9 mouse cellular contexts compared by ENCODE assay signal in genomic region chr5:115441205-115441849, GRCm38 (mm10). TPM values are rescaled to one million over a fixed set of nuclear protein-coding genes. Genes with fewer than 3 reads are reported as not detected.
DNase-seq lines count a peak whose midpoint lies in the region; ATAC-seq and TF ChIP-seq lines count a peak whose summit lies in the region.
"Had no signal": no experiment of that assay in that cellular context is flagged by ENCODE, and none has a peak within 500 bp of the region (broad histone marks: within the 10 kb centered on the region; RNA-seq: fewer than 3 reads in every experiment).

No protein-coding gene starts in this region.

- H3K4me2 ChIP-seq in embryonic facial prominence, embryonic 14.5 days (ENCODE audit: low read depth, low read length): no peak overlapping the region
- no peak overlapping the region for H3K4me2 ChIP-seq in lung, embryonic 14.5 days

- WGBS in embryonic facial prominence, embryonic 14.5 days: 33% methylated on average over 14 of the region's 14 CpGs
- 46% methylated on average over 14 of the region's 14 CpGs for WGBS in heart, embryonic 10.5 days
- WGBS in large intestine, adult 2 months: 44% methylated on average over 14 of the region's 14 CpGs
- whole genome bisulfite sequencing in lung, embryonic 14.5 days: 43% methylated on average over 14 of the region's 14 CpGs

- no peak overlapping the region for H3K4me3 ChIP-seq in embryonic facial prominence, embryonic 14.5 days (ENCODE audit: low read depth, low read length)
- H3K4me3 ChIP-seq in heart, embryonic 10.5 days: no peak overlapping the region
- no peak overlapping the region for H3K4me3 ChIP-seq in lung, embryonic 14.5 days (ENCODE audit: low read depth, low read length)
- H3K4me3 ChIP-seq: erythroblast, embryonic 14.5 days had no signal

- peak; percentile 22; the same call in 1 of the 2 replicates for ATAC-seq in embryonic facial prominence, embryonic 14.5 days (ENCODE audit: low read depth)
- ATAC-seq in lung, embryonic 14.5 days (ENCODE audit: insufficient read depth): peak; percentile 33; the same call in 1 of the 2 replicates

- H3K27me3 ChIP-seq in embryonic facial prominence, embryonic 14.5 days (replicated peaks; ENCODE audit: control insufficient read depth, insufficient read depth, low read length): no peaks in the 10 kb centered on the region
- no peaks in the 10 kb centered on the region for H3K27me3 ChIP-seq in heart, embryonic 10.5 days (ENCODE audit: insufficient read depth, poor library complexity, severe bottlenecking)
- H3K27me3 ChIP-seq in lung, embryonic 14.5 days (ENCODE audit: insufficient read depth, low read length): no peaks in the 10 kb centered on the region

- H3K36me3 ChIP-seq in embryonic facial prominence, embryonic 14.5 days (ENCODE audit: control insufficient read depth, insufficient read depth, low read length): peaks cover 74% of the 10 kb centered on the region
- H3K36me3 ChIP-seq in heart, embryonic 10.5 days: peaks cover 60% of the 10 kb centered on the region
- H3K36me3 ChIP-seq in lung, embryonic 14.5 days (ENCODE audit: insufficient read depth): peaks cover 68% of the 10 kb centered on the region

- DNase-seq in CD4-positive helper T cell, adult 2 months (ENCODE audit: low read depth, low spot score): peak; percentile 69
- peak; percentile 86 for DNase-seq in adrenal gland, postnatal 10 days
- DNase-seq in embryonic facial prominence, embryonic 14.5 days (ENCODE audit: low spot score): peak; percentile 90
- DNase-seq in heart, embryonic 10.5 days (ENCODE audit: low spot score): peak; percentile 89
- peak; percentile 21 for DNase-seq in large intestine, adult 2 months (ENCODE audit: low read depth, low spot score)
- peak; percentile 94 for DNase-seq in lung, embryonic 14.5 days
- DNase-seq in ovary, postnatal 14 days (ENCODE audit: low spot score): peak; percentile 80
- peak; percentile 66 for DNase-seq in thymus, postnatal 14 days

- H3K9me3 ChIP-seq in embryonic facial prominence, embryonic 14.5 days (ENCODE audit: control insufficient read depth, low read length): no peaks in the 10 kb centered on the region
- H3K9me3 ChIP-seq in heart, embryonic 10.5 days: no peaks in the 10 kb centered on the region
- H3K9me3 ChIP-seq in lung, embryonic 14.5 days (ENCODE audit: low read depth, low read length): no peaks in the 10 kb centered on the region

- no peak overlapping the region for H3K27ac ChIP-seq in embryonic facial prominence, embryonic 14.5 days (replicated peaks; ENCODE audit: low read depth, low read length)
- 0 out of 2 replicates have a peak overlapping the region, but pooled peaks have one; percentile 10 for H3K27ac ChIP-seq in heart, embryonic 10.5 days
- H3K27ac ChIP-seq in lung, embryonic 14.5 days (ENCODE audit: low read depth): no peak overlapping the region

- H3K9ac ChIP-seq in embryonic facial prominence, embryonic 14.5 days (ENCODE audit: low read depth, low read length): no peak overlapping the region
- H3K9ac ChIP-seq in lung, embryonic 14.5 days: no peak overlapping the region

- H3K4me1 ChIP-seq in embryonic facial prominence, embryonic 14.5 days (ENCODE audit: control insufficient read depth, insufficient read depth, low read length): peaks cover 15% of the 10 kb centered on the region
- peaks cover 31% of the 10 kb centered on the region for H3K4me1 ChIP-seq in heart, embryonic 10.5 days
- 0 out of 2 replicates have a peak, but pooled peaks cover 3% of the 10 kb centered on the region for H3K4me1 ChIP-seq in lung, embryonic 14.5 days (ENCODE audit: insufficient read depth)

- peak; percentile 94 for TF ChIP-seq CTCF in lung, embryonic 14.5 days (IDR thresholded peaks at IDR 0.05; ENCODE audit: low read depth)

RNA-seq across cellular contexts. Expression of gene Msi1, which starts 11.9 kb away (rescaled TPM):
- 10 to 100 TPM; 15.9 to 16.2 TPM for total RNA-seq in adrenal gland, postnatal 10 days (2021)
- polyA plus RNA-seq in embryonic facial prominence, embryonic 14.5 days (2014; fragmentation: Nextera tagmentation; extraction: Ambion mirVana): 16.0 and 16.2 TPM in 2 replicates
- polyA plus RNA-seq in heart, embryonic 10.5 days (2016; fragmentation: Nextera tagmentation; extraction: Ambion mirVana): 9.6 and 17.1 TPM in 2 replicates
- polyA plus RNA-seq in large intestine, adult 2 months (2012; rRNA removed): 8.7 and 9.9 TPM in 2 replicates
- 17.1 and 21.2 TPM in 2 replicates for polyA plus RNA-seq in lung, embryonic 14.5 days (2014; fragmentation: Nextera tagmentation; extraction: Ambion mirVana)

RNA-seq across cellular contexts. Expression of gene Pla2g1b, which starts 24.7 kb away (rescaled TPM):
- total RNA-seq in adrenal gland, postnatal 10 days (2021): not detected
- polyA plus RNA-seq in embryonic facial prominence, embryonic 14.5 days (2014; fragmentation: Nextera tagmentation; extraction: Ambion mirVana): not detected in 2 replicates
- 0.48 and 1.4 TPM in 2 replicates for polyA plus RNA-seq in heart, embryonic 10.5 days (2016; fragmentation: Nextera tagmentation; extraction: Ambion mirVana)
- polyA plus RNA-seq in large intestine, adult 2 months (2012; rRNA removed): 1.2 and 7.7 TPM in 2 replicates
- 4.5 and 5.6 TPM in 2 replicates for polyA plus RNA-seq in lung, embryonic 14.5 days (2014; fragmentation: Nextera tagmentation; extraction: Ambion mirVana)
- polyA plus RNA-seq: erythroblast, embryonic 14.5 days had no signal

RNA-seq across cellular contexts. Expression of gene Sirt4, which starts 43.2 kb away (rescaled TPM):
- 10 to 100 TPM; 15.8 to 31.4 TPM for total RNA-seq in adrenal gland, postnatal 10 days (2021)
- 13.9 and 20.3 TPM in 2 replicates for polyA plus RNA-seq in embryonic facial prominence, embryonic 14.5 days (2014; fragmentation: Nextera tagmentation; extraction: Ambion mirVana)
- 18.7 and 19.0 TPM in 2 replicates for polyA plus RNA-seq in heart, embryonic 10.5 days (2016; fragmentation: Nextera tagmentation; extraction: Ambion mirVana)
- polyA plus RNA-seq in large intestine, adult 2 months (2012; rRNA removed): 17.3 and 24.2 TPM in 2 replicates
- polyA plus RNA-seq in lung, embryonic 14.5 days (2014; fragmentation: Nextera tagmentation; extraction: Ambion mirVana): 22.8 and 23.9 TPM in 2 replicates

Comparison
In these comparisons a context has a peak if more than half of its experiments do, and no peak if none do; other contexts are left out.
1. DNase-seq: peak in every context shown above with its lines; median percentile 94 in lung, embryonic 14.5 days; 90 in embryonic facial prominence, embryonic 14.5 days; 89 in heart, embryonic 10.5 days; 86 in adrenal gland, postnatal 10 days; 80 in ovary, postnatal 14 days; 69 in CD4-positive helper T cell, adult 2 months; 66 in thymus, postnatal 14 days; 21 in large intestine, adult 2 months.